Mouse (Mus musculus): ENCODE results near the gene Rfesd.

The Rfesd gene

DNA sequence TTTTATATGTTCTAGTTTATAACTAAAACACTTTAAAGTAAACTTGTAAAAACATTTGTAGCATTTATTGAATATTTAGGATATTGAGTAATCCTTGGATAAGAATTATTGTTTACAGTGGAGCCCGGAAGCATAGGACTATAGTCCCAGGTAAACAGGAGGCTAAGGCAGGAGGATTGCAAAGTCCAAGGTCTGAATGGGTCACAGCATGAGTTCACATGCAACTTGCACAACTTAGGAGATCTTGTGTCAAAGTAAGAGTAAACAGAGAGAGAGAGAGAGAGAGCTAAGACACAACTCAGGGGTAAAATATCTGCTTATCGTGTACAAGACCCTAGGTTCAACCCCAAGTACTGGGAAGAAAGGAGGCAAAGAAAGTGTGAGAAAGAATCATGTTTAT lies 41.9 kb downstream of the Rfesd start:
- DNase-seq: no peak

GRCm38 (mm10) chr13:75976218-75976617 lies 42.3 kb downstream of the Rfesd start:
- no peak for DNase-seq

- no peak for DNase-seq
Measured at GRCm38 (mm10) chr13:75975629-75976028, 42.9 kb downstream of the Rfesd start.

GRCm38 (mm10) chr13:75974481-75974880 lies 44.0 kb downstream of the Rfesd start:
- no peak for DNase-seq

DNA sequence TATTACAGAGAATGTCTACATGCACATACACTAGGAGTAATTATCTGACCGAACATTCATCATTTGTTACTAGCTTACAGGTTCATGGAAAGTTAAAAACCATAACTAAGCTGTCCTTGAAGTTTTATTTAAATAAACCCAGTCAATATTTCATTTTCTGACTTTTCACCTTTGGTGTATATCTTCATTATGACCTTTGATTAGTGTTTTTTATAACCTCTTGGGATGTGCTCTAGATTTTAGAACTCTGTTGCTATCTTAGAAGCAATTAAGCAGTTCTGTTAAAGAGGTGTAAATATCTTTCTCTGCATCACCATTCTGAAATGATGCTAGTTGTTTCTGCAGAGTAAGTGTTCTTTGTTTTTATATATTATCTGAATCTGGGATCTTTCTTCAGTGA lies 51.7 kb downstream of the Rfesd start, which contains the start of gene Spata9:
Gene Spata9 (plus strand): TSS at position 301 of the 400 bp plus-strand sequence.
- DNase-seq: no peak

GRCm38 (mm10) chr13:75955357-75955992 lies 63.0 kb downstream of the Rfesd start:
- no peak for DNase-seq
